Mouse (Mus musculus): ENCODE measurements around the gene Trip10. TPM values are rescaled to one million over a fixed set of nuclear protein-coding genes. Genes with fewer than 3 reads are reported as not detected.

Trip10 gene
- 31.1 and 32.5 TPM in 2 replicates for polyA plus RNA-seq (2014; fragmentation: Nextera tagmentation; extraction: Ambion mirVana)

GRCm38 (mm10) chr17:57249186-57250181, at the start of gene Trip10:
Gene Trip10 (plus strand): TSS chr17:57249455.
- H3K27ac ChIP-seq (ENCODE audit: low read depth, low read length), result peak within 1 kb of the TSS; percentile 74
- H3K36me3 ChIP-seq (ENCODE audit: control insufficient read depth, insufficient read depth, low read length), result peaks cover 3% of the 10 kb centered on the region
- H3K27me3 ChIP-seq (ENCODE audit: control insufficient read depth, insufficient read depth, low read length), result no peaks in the 10 kb centered on the region
- peak; percentile 98 for DNase-seq (ENCODE audit: low spot score)
- H3K4me1 ChIP-seq (replicated peaks; ENCODE audit: control insufficient read depth, insufficient read depth, low read length), result peaks cover 13% of the 10 kb centered on the region
- peak within 1 kb of the TSS; percentile 46 for H3K4me3 ChIP-seq (ENCODE audit: low read depth, low read length)
- H3K4me2 ChIP-seq (ENCODE audit: low read depth, low read length, severe bottlenecking), result peak within 1 kb of the TSS; percentile 93
- peak; percentile 58 for ATAC-seq (replicated peaks; ENCODE audit: low FRiP score)
- under 1% methylated on average over 52 of the region's 52 CpGs for WGBS
- H3K9ac ChIP-seq (ENCODE audit: low read length), result peak within 1 kb of the TSS; percentile 69
- no peaks in the 10 kb centered on the region for H3K9me3 ChIP-seq (ENCODE audit: control insufficient read depth, low read length)

GRCm38 (mm10) chr17:57201841-57202724, 47.2 kb upstream of the Trip10 start:
- Histone ChIP-seq H3K9me3 (ENCODE audit: control insufficient read depth, low read length) (no peaks in the 10 kb centered on the region), H3K9ac (ENCODE audit: low read length) (no peak overlapping the region), H3K27ac (ENCODE audit: low read depth, low read length) (no peak overlapping the region), H3K4me2 (ENCODE audit: low read depth, low read length, severe bottlenecking) (no peak overlapping the region), H3K4me3 (ENCODE audit: low read depth, low read length) (no peak overlapping the region), H3K27me3 (ENCODE audit: control insufficient read depth, insufficient read depth, low read length) (no peaks in the 10 kb centered on the region), H3K4me1 (replicated peaks; ENCODE audit: control insufficient read depth, insufficient read depth, low read length) (no peaks in the 10 kb centered on the region), H3K36me3 (ENCODE audit: control insufficient read depth, insufficient read depth, low read length) (no peaks in the 10 kb centered on the region)
- ATAC-seq (replicated peaks; ENCODE audit: low FRiP score) (no peak), DNase-seq (ENCODE audit: low spot score) (no peak)
- 79% methylated on average over 10 of the region's 10 CpGs for WGBS

- H3K4me3 ChIP-seq (ENCODE audit: low read depth, low read length), result no peak overlapping the region
- ATAC-seq (replicated peaks; ENCODE audit: low FRiP score) (no peak), DNase-seq (ENCODE audit: low spot score) (no peak)
- WGBS, result 93% methylated on average over 3 of the region's 3 CpGs
- H3K9me3 ChIP-seq (ENCODE audit: control insufficient read depth, low read length), result no peaks in the 10 kb centered on the region
- H3K4me1 ChIP-seq (replicated peaks; ENCODE audit: control insufficient read depth, insufficient read depth, low read length), result no peaks in the 10 kb centered on the region
- H3K27me3 ChIP-seq (ENCODE audit: control insufficient read depth, insufficient read depth, low read length), result no peaks in the 10 kb centered on the region
- H3K9ac ChIP-seq (ENCODE audit: low read length), result no peak overlapping the region
- no peaks in the 10 kb centered on the region for H3K36me3 ChIP-seq (ENCODE audit: control insufficient read depth, insufficient read depth, low read length)
- H3K4me2 ChIP-seq (ENCODE audit: low read depth, low read length, severe bottlenecking), result no peak overlapping the region
- no peak overlapping the region for H3K27ac ChIP-seq (ENCODE audit: low read depth, low read length)
Measured at GRCm38 (mm10) chr17:57207938-57208337, 41.3 kb upstream of the Trip10 start.

GRCm38 (mm10) chr17:57209330-57209729, 39.9 kb upstream of the Trip10 start:
- Histone ChIP-seq H3K4me1 (replicated peaks; ENCODE audit: control insufficient read depth, insufficient read depth, low read length) (no peaks in the 10 kb centered on the region), H3K9ac (ENCODE audit: low read length) (no peak overlapping the region), H3K36me3 (ENCODE audit: control insufficient read depth, insufficient read depth, low read length) (no peaks in the 10 kb centered on the region), H3K27ac (ENCODE audit: low read depth, low read length) (no peak overlapping the region), H3K9me3 (ENCODE audit: control insufficient read depth, low read length) (no peaks in the 10 kb centered on the region), H3K4me3 (ENCODE audit: low read depth, low read length) (no peak overlapping the region), H3K27me3 (ENCODE audit: control insufficient read depth, insufficient read depth, low read length) (no peaks in the 10 kb centered on the region), H3K4me2 (ENCODE audit: low read depth, low read length, severe bottlenecking) (no peak overlapping the region)
- 72% methylated on average over 4 of the region's 4 CpGs for WGBS
- ATAC-seq (replicated peaks; ENCODE audit: low FRiP score) (no peak), DNase-seq (ENCODE audit: low spot score) (no peak)

- Histone ChIP-seq H3K9ac (ENCODE audit: low read length) (no peak overlapping the region), H3K4me3 (ENCODE audit: low read depth, low read length) (no peak overlapping the region), H3K9me3 (ENCODE audit: control insufficient read depth, low read length) (no peaks in the 10 kb centered on the region), H3K27ac (ENCODE audit: low read depth, low read length) (no peak overlapping the region), H3K36me3 (ENCODE audit: control insufficient read depth, insufficient read depth, low read length) (no peaks in the 10 kb centered on the region), H3K4me2 (ENCODE audit: low read depth, low read length, severe bottlenecking) (no peak overlapping the region), H3K27me3 (ENCODE audit: control insufficient read depth, insufficient read depth, low read length) (no peaks in the 10 kb centered on the region), H3K4me1 (replicated peaks; ENCODE audit: control insufficient read depth, insufficient read depth, low read length) (no peaks in the 10 kb centered on the region)
- DNase-seq (ENCODE audit: low spot score) (no peak), ATAC-seq (replicated peaks; ENCODE audit: low FRiP score) (no peak)
- WGBS, result 63% methylated on average over 9 of the region's 9 CpGs
Measured at GRCm38 (mm10) chr17:57211501-57211900, 37.8 kb upstream of the Trip10 start.

- no peaks in the 10 kb centered on the region for H3K36me3 ChIP-seq (ENCODE audit: control insufficient read depth, insufficient read depth, low read length)
- DNase-seq (ENCODE audit: low spot score), result no peak
- no peak overlapping the region for H3K27ac ChIP-seq (ENCODE audit: low read depth, low read length)
- ATAC-seq (replicated peaks; ENCODE audit: low FRiP score), result no peak
- 51% methylated on average over 13 of the region's 13 CpGs for WGBS
- H3K4me2 ChIP-seq (ENCODE audit: low read depth, low read length, severe bottlenecking), result no peak overlapping the region
- H3K4me3 ChIP-seq (ENCODE audit: low read depth, low read length), result no peak overlapping the region
- H3K4me1 ChIP-seq (replicated peaks; ENCODE audit: control insufficient read depth, insufficient read depth, low read length), result no peaks in the 10 kb centered on the region
- H3K9ac ChIP-seq (ENCODE audit: low read length), result no peak overlapping the region
- no peaks in the 10 kb centered on the region for H3K9me3 ChIP-seq (ENCODE audit: control insufficient read depth, low read length)
- H3K27me3 ChIP-seq (ENCODE audit: control insufficient read depth, insufficient read depth, low read length), result no peaks in the 10 kb centered on the region
Measured at GRCm38 (mm10) chr17:57214676-57215387, 34.4 kb upstream of the Trip10 start.

GRCm38 (mm10) chr17:57218335-57218900, 30.8 kb upstream of the Trip10 start:
- H3K4me1 ChIP-seq (replicated peaks; ENCODE audit: control insufficient read depth, insufficient read depth, low read length), result no peaks in the 10 kb centered on the region
- H3K4me3 ChIP-seq (ENCODE audit: low read depth, low read length), result no peak overlapping the region
- no peaks in the 10 kb centered on the region for H3K36me3 ChIP-seq (ENCODE audit: control insufficient read depth, insufficient read depth, low read length)
- no peak overlapping the region for H3K9ac ChIP-seq (ENCODE audit: low read length)
- no peak overlapping the region for H3K27ac ChIP-seq (ENCODE audit: low read depth, low read length)
- no peaks in the 10 kb centered on the region for H3K27me3 ChIP-seq (ENCODE audit: control insufficient read depth, insufficient read depth, low read length)
- whole genome bisulfite sequencing, result 82% methylated on average over 12 of the region's 12 CpGs
- H3K9me3 ChIP-seq (ENCODE audit: control insufficient read depth, low read length), result no peaks in the 10 kb centered on the region
- ATAC-seq (replicated peaks; ENCODE audit: low FRiP score), result no peak
- H3K4me2 ChIP-seq (ENCODE audit: low read depth, low read length, severe bottlenecking), result no peak overlapping the region
- DNase-seq (ENCODE audit: low spot score), result peak; percentile 47

Data from forebrain, embryonic 11.5 days (tissue).